ENCODE assay signal across 22 mouse cellular contexts in the genomic region with DNA sequence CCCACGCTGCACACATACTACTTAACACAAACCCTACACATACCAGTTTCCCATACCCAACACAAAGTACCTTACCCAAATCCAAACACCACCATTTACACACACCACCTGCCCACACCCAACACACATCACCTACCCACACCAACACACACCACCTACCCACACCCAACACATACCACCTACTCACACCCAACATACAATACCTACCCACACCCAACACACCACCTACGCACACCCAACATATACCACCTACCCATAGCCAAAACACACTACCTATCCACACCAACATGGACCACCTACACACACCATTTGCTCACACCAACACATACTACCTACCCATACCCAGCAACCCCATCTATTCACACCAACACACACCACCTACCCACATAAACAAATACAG. TPM values are rescaled to one million over a fixed set of nuclear protein-coding genes. Genes with fewer than 3 reads are reported as not detected.
"Had no signal": no experiment of that assay in that cellular context is flagged by ENCODE, and none has a peak within 500 bp of the region (broad histone marks: within the 10 kb centered on the region; RNA-seq: fewer than 3 reads in every experiment).

No protein-coding gene starts in this region.

- H3K9me3 ChIP-seq: limb, embryonic 12.5 days; limb, embryonic 15.5 days; neural tube, embryonic 12.5 days; neural tube, embryonic 15.5 days; stomach, embryonic 15.5 days had no signal

- DNase-seq: kidney, adult 11 months; kidney, adult 9 months; kidney, postnatal 14 days; kidney, postnatal 4 days; left cerebral cortex, postnatal 4 days; liver, postnatal 0 days; lung, embryonic 14.5 days; retina, postnatal 1 day; right cerebral cortex, postnatal 25 days; spleen, adult 18-20 months; thymus, postnatal 25 days had no signal

- H3K4me1 ChIP-seq: neural tube, embryonic 12.5 days; stomach, embryonic 15.5 days had no signal

- H3K27me3 ChIP-seq: neural tube, embryonic 15.5 days had no signal

- H3K27ac ChIP-seq: limb, embryonic 12.5 days; limb, embryonic 15.5 days; liver, embryonic 14.5 days; macrophage; neural tube, embryonic 12.5 days; neural tube, embryonic 15.5 days; stomach, embryonic 15.5 days had no signal

- ATAC-seq: liver, postnatal 0 days; lung, postnatal 0 days had no signal

- H3K4me3 ChIP-seq: limb, embryonic 12.5 days; limb, embryonic 15.5 days; neural tube, embryonic 12.5 days; neural tube, embryonic 15.5 days; stomach, embryonic 15.5 days had no signal

- H3K4me2 ChIP-seq: limb, embryonic 12.5 days; limb, embryonic 15.5 days; liver, embryonic 11.5 days; lung, embryonic 14.5 days; neural tube, embryonic 12.5 days; neural tube, embryonic 15.5 days; stomach, embryonic 15.5 days had no signal

- H3K9ac ChIP-seq: limb, embryonic 12.5 days; limb, embryonic 15.5 days; liver, embryonic 14.5 days; liver, postnatal 0 days; lung, embryonic 14.5 days; neural tube, embryonic 12.5 days; neural tube, embryonic 15.5 days; stomach, embryonic 15.5 days had no signal

- H3K36me3 ChIP-seq: limb, embryonic 12.5 days; limb, embryonic 15.5 days; neural tube, embryonic 12.5 days; neural tube, embryonic 15.5 days; stomach, embryonic 15.5 days had no signal

RNA-seq across cellular contexts. Expression of gene Minar1, which starts 6.0 kb away (rescaled TPM):
- polyA plus RNA-seq: kidney, embryonic 16.5 days; liver, embryonic 14.5 days; lung, postnatal 0 days; macrophage; thymus, postnatal 0 days had no signal
